Comparison of ENCODE assay signal across 18 mouse cellular contexts in genomic region chr15:101215136-101215535, GRCm38 (mm10). TPM values are rescaled to one million over a fixed set of nuclear protein-coding genes. Genes with fewer than 3 reads are reported as not detected.
"Had no signal": no experiment of that assay in that cellular context is flagged by ENCODE, and none has a peak within 500 bp of the region (broad histone marks: within the 10 kb centered on the region; RNA-seq: fewer than 3 reads in every experiment).

No protein-coding gene starts in this region.

- H3K4me1 ChIP-seq: neural tube, embryonic 15.5 days had no signal

- H3K27me3 ChIP-seq: midbrain, embryonic 12.5 days; neural tube, embryonic 13.5 days; neural tube, embryonic 15.5 days had no signal

- H3K27ac ChIP-seq: midbrain, embryonic 10.5 days; midbrain, embryonic 12.5 days; neural tube, embryonic 13.5 days; neural tube, embryonic 15.5 days had no signal

- H3K4me3 ChIP-seq: midbrain, embryonic 10.5 days; midbrain, embryonic 12.5 days; myocyte; neural tube, embryonic 13.5 days; neural tube, embryonic 15.5 days had no signal

- DNase-seq: lung, embryonic 14.5 days; lung, postnatal 10 days; lung, postnatal 4 days; midbrain, embryonic 14.5 days; retina, postnatal 1 day; right cerebral cortex, adult 18-20 months; right cerebral cortex, postnatal 25 days; right cerebral cortex, postnatal 4 days; spleen, adult 18-20 months; thymus, adult 18-20 months; thymus, postnatal 14 days; thymus, postnatal 36 days had no signal

RNA-seq across cellular contexts. Expression of gene Grasp, which starts 8.9 kb away (rescaled TPM):
- total RNA-seq: megakaryocyte-erythroid progenitor cell, adult 5-6 weeks had no signal
